Mouse (Mus musculus): ENCODE data around the gene Amigo3.

- TF ChIP-seq POLR2A (IDR thresholded peaks at IDR 0.05; ENCODE audit: control insufficient read depth, low read depth, low read length) (no peak), CTCF (IDR thresholded peaks at IDR 0.05; ENCODE audit: control insufficient read depth, insufficient read depth, insufficient replicate concordance, low read depth, low read length) (no peak)
Observed at GRCm38 (mm10) chr9:108063361-108063760, 10.4 kb downstream of the Amigo3 start.
